Mouse (Mus musculus) intestine, postnatal 0 days (tissue): ENCODE measurements at regions not wholly inside any gene's neighbourhood (a gene's known extent, or its start where the extent isn't known, plus 50 kb on each side); places are given as distances from the start of the nearest gene placed in this dataset.

Source experiments
- ATAC-seq: fragments of 200-750 bp; cut with Nextera tagmentation; 2 replicates; pipeline ENCODE4 v1.8.0; 2017; ENCODE audit warnings: mild to moderate bottlenecking, moderate TSS enrichment, moderate library complexity
- H3K27ac ChIP-seq: fragments of 300-500 bp; sonication (generic); 2 replicates; pipeline ENCODE4 v1.5.1; 2014; ENCODE audit warnings: mild to moderate bottlenecking, low read depth, low read length, moderate library complexity
- H3K27me3 ChIP-seq: fragments of 300-500 bp; sonication (generic); replicated peaks from 2 replicates; pipeline ENCODE4 v1.6.1; 2014; ENCODE audit warnings: low read length, mixed read lengths; ENCODE audit not compliant: control insufficient read depth, insufficient read depth
- H3K36me3 ChIP-seq: fragments of 300-500 bp; sonication (generic); 2 replicates; pipeline ENCODE4 v1.6.1; 2014; ENCODE audit warnings: mild to moderate bottlenecking, moderate library complexity; ENCODE audit not compliant: control insufficient read depth, insufficient read depth
- H3K4me1 ChIP-seq: fragments of 300-500 bp; sonication (generic); replicated peaks from 2 replicates; pipeline ENCODE4 v1.6.1; 2014; ENCODE audit warnings: antibody characterized with exemption, low read length, mixed read lengths; ENCODE audit not compliant: control insufficient read depth, insufficient read depth
- H3K4me2 ChIP-seq: fragments of 300-500 bp; sonication (generic); replicated peaks from 2 replicates; pipeline ENCODE4 v1.6.1; 2014; ENCODE audit warnings: low read depth, mild to moderate bottlenecking, moderate library complexity
- H3K4me3 ChIP-seq: fragments of 300-500 bp; sonication (generic); 2 replicates; pipeline ENCODE4 v1.5.1; 2014; ENCODE audit warnings: low read depth, low read length
- H3K9ac ChIP-seq: fragments of 300-500 bp; sonication (generic); 2 replicates; pipeline ENCODE4 v1.6.1; 2014; ENCODE audit warnings: mild to moderate bottlenecking, low read depth, low read length
- H3K9me3 ChIP-seq: fragments of 300-500 bp; sonication (generic); 2 replicates; pipeline ENCODE4 v1.6.1; 2016; ENCODE audit warnings: mixed run types; ENCODE audit not compliant: control insufficient read depth
- CTCF ChIP-seq: sonication (generic); IDR thresholded peaks from 2 replicates; pipeline ENCODE4 v1.5.1; 2016; ENCODE audit warnings: low read depth, mild to moderate bottlenecking, control low read depth, antibody characterized with exemption, moderate library complexity
- WGBS: fragments of 180-500 bp; shearing (Covaris S2); extraction: QIAGEN DNeasy Blood & Tissue Kit; methylation state at CpG from one replicate; pipeline ENCODE4 v1.1.7; 2014; 5-methylcytosine and 5-hydroxymethylcytosine counted together

GRCm38 (mm10) chr2:128279127-128279710 is 153.4 kb downstream of the Bcl2l11 start:
- Histone ChIP-seq H3K36me3 (no peaks in the 10 kb centered on the region), H3K27ac (peak overlapping the region; percentile 41; the same call in 1 of the 2 replicates), H3K9me3 (no peaks in the 10 kb centered on the region), H3K9ac (no peak overlapping the region), H3K4me3 (no peak overlapping the region), H3K4me1 (peaks cover 5% of the 10 kb centered on the region; the same call in 1 of the 2 replicates), H3K4me2 (peak overlapping the region; percentile 33), H3K27me3 (no peaks in the 10 kb centered on the region)
- no peak for TF ChIP-seq CTCF
- ATAC-seq, result peak; percentile 86
- WGBS, result 53% methylated on average over 10 of the region's 10 CpGs

- no peak for TF ChIP-seq CTCF
- H3K4me1 ChIP-seq, result 0 out of 2 replicates have a peak, but pooled peaks cover 3% of the 10 kb centered on the region
- no peak for ATAC-seq
- H3K27ac ChIP-seq, result no peak overlapping the region
- H3K27me3 ChIP-seq, result no peaks in the 10 kb centered on the region
- no peak overlapping the region for H3K4me3 ChIP-seq
- no peak overlapping the region for H3K4me2 ChIP-seq
- H3K9me3 ChIP-seq, result no peaks in the 10 kb centered on the region
- H3K36me3 ChIP-seq, result no peaks in the 10 kb centered on the region
- no peak overlapping the region for H3K9ac ChIP-seq
- WGBS, result 53% methylated on average over 4 of the region's 4 CpGs
Measured at GRCm38 (mm10) chr2:128282591-128282990, 156.8 kb downstream of the Bcl2l11 start.

- H3K9me3 ChIP-seq, result no peaks in the 10 kb centered on the region
- 60% methylated on average over 7 of the region's 7 CpGs for WGBS
- H3K4me1 ChIP-seq, result no peaks in the 10 kb centered on the region
- no peak overlapping the region for H3K4me2 ChIP-seq
- H3K4me3 ChIP-seq, result no peak overlapping the region
- no peak for TF ChIP-seq CTCF
- H3K9ac ChIP-seq, result no peak overlapping the region
- no peak; the same call in 1 of the 2 replicates for ATAC-seq
- H3K27ac ChIP-seq, result no peak overlapping the region
- no peaks in the 10 kb centered on the region for H3K27me3 ChIP-seq
- no peaks in the 10 kb centered on the region for H3K36me3 ChIP-seq
Measured at GRCm38 (mm10) chr2:128284822-128285421, 159.1 kb downstream of the Bcl2l11 start.

GRCm38 (mm10) chr2:128285457-128285856 is 159.6 kb downstream of the Bcl2l11 start:
- no peaks in the 10 kb centered on the region for H3K36me3 ChIP-seq
- WGBS, result 97% methylated on average over 12 of the region's 12 CpGs

GRCm38 (mm10) chr2:128288138-128288551 is 162.3 kb downstream of the Bcl2l11 start:
- Histone ChIP-seq H3K36me3 (no peaks in the 10 kb centered on the region), H3K4me2 (no peak overlapping the region), H3K27ac (no peak overlapping the region), H3K27me3 (no peaks in the 10 kb centered on the region), H3K9ac (no peak overlapping the region), H3K4me3 (no peak overlapping the region), H3K9me3 (0 out of 2 replicates have a peak, but pooled peaks cover 3% of the 10 kb centered on the region), H3K4me1 (no peaks in the 10 kb centered on the region)
- TF ChIP-seq CTCF, result no peak
- ATAC-seq, result no peak
- WGBS, result 73% methylated on average over 12 of the region's 12 CpGs

More at GRCm38 (mm10) chr2:128285457-128285856, 159.6 kb downstream of the Bcl2l11 start:
- Histone ChIP-seq H3K4me1 (no peaks in the 10 kb centered on the region), H3K27me3 (no peaks in the 10 kb centered on the region), H3K9ac (no peak overlapping the region), H3K4me3 (no peak overlapping the region), H3K27ac (no peak overlapping the region), H3K9me3 (no peaks in the 10 kb centered on the region), H3K4me2 (no peak overlapping the region)
- no peak for ATAC-seq
- no peak for TF ChIP-seq CTCF

- Histone ChIP-seq H3K9me3 (0 out of 2 replicates have a peak, but pooled peaks cover 3% of the 10 kb centered on the region), H3K9ac (no peak overlapping the region), H3K4me2 (no peak overlapping the region), H3K27me3 (no peaks in the 10 kb centered on the region), H3K4me1 (no peaks in the 10 kb centered on the region), H3K36me3 (no peaks in the 10 kb centered on the region), H3K4me3 (no peak overlapping the region), H3K27ac (no peak overlapping the region)
- ATAC-seq, result no peak
- 85% methylated on average over 3 of the region's 3 CpGs for WGBS
- TF ChIP-seq CTCF, result no peak
Measured at GRCm38 (mm10) chr2:128290609-128291008, 164.8 kb downstream of the Bcl2l11 start.
